ENCODE assay signal across 22 mouse cellular contexts in genomic region chr3:120180931-120181610, GRCm38 (mm10).
"Had no signal": no experiment of that assay in that cellular context is flagged by ENCODE, and none has a peak within 500 bp of the region (broad histone marks: within the 10 kb centered on the region; RNA-seq: fewer than 3 reads in every experiment).

No protein-coding gene starts in this region.

- H3K4me2 ChIP-seq: kidney, embryonic 15.5 days; limb, embryonic 13.5 days; liver, embryonic 12.5 days; liver, embryonic 15.5 days; midbrain, embryonic 15.5 days; neural tube, embryonic 13.5 days had no signal

- H3K27me3 ChIP-seq: kidney, embryonic 15.5 days; limb, embryonic 13.5 days; liver, embryonic 12.5 days; liver, embryonic 15.5 days; midbrain, embryonic 15.5 days; neural tube, embryonic 13.5 days had no signal

- H3K4me3 ChIP-seq: kidney, embryonic 15.5 days; limb, embryonic 10.5 days; limb, embryonic 13.5 days; liver, embryonic 12.5 days; liver, embryonic 15.5 days; midbrain, embryonic 15.5 days; myocyte; neural tube, embryonic 13.5 days had no signal

- H3K36me3 ChIP-seq: kidney, embryonic 15.5 days; limb, embryonic 10.5 days; limb, embryonic 13.5 days; liver, embryonic 12.5 days; liver, embryonic 15.5 days; midbrain, embryonic 15.5 days; neural tube, embryonic 13.5 days had no signal

- H3K27ac ChIP-seq: kidney, embryonic 15.5 days; limb, embryonic 10.5 days; limb, embryonic 13.5 days; liver, embryonic 12.5 days; liver, embryonic 15.5 days; macrophage; midbrain, embryonic 15.5 days; neural tube, embryonic 13.5 days; stomach, postnatal 0 days had no signal

- DNase-seq: kidney, adult 11 months; kidney, adult 8-10 months; kidney, postnatal 14 days; kidney, postnatal 4 days; liver; lung, adult 18-20 months; right cerebral cortex, adult 18-20 months; right cerebral cortex, postnatal 14 days; right cerebral cortex, postnatal 4 days; thymus, adult 2 months; thymus, postnatal 14 days; thymus, postnatal 4 days had no signal

- H3K9me3 ChIP-seq: kidney, embryonic 15.5 days; limb, embryonic 10.5 days; limb, embryonic 13.5 days; liver, embryonic 12.5 days; liver, embryonic 15.5 days; midbrain, embryonic 15.5 days; neural tube, embryonic 13.5 days had no signal

- H3K4me1 ChIP-seq: kidney, embryonic 15.5 days; limb, embryonic 10.5 days; limb, embryonic 13.5 days; liver, embryonic 12.5 days; liver, embryonic 15.5 days; midbrain, embryonic 15.5 days; neural tube, embryonic 13.5 days had no signal

- H3K9ac ChIP-seq: kidney, embryonic 15.5 days; limb, embryonic 13.5 days; liver, embryonic 12.5 days; liver, embryonic 15.5 days; midbrain, embryonic 15.5 days; neural tube, embryonic 13.5 days had no signal

- ATAC-seq: liver, embryonic 12.5 days; midbrain, embryonic 15.5 days had no signal
